Mouse (Mus musculus): ENCODE data around the gene Brca2. TPM values are rescaled to one million over a fixed set of nuclear protein-coding genes. Genes with fewer than 3 reads are reported as not detected.

The Brca2 gene
- polyA plus RNA-seq, 1 experiment from 2014 or later: 9.6 TPM

DNA sequence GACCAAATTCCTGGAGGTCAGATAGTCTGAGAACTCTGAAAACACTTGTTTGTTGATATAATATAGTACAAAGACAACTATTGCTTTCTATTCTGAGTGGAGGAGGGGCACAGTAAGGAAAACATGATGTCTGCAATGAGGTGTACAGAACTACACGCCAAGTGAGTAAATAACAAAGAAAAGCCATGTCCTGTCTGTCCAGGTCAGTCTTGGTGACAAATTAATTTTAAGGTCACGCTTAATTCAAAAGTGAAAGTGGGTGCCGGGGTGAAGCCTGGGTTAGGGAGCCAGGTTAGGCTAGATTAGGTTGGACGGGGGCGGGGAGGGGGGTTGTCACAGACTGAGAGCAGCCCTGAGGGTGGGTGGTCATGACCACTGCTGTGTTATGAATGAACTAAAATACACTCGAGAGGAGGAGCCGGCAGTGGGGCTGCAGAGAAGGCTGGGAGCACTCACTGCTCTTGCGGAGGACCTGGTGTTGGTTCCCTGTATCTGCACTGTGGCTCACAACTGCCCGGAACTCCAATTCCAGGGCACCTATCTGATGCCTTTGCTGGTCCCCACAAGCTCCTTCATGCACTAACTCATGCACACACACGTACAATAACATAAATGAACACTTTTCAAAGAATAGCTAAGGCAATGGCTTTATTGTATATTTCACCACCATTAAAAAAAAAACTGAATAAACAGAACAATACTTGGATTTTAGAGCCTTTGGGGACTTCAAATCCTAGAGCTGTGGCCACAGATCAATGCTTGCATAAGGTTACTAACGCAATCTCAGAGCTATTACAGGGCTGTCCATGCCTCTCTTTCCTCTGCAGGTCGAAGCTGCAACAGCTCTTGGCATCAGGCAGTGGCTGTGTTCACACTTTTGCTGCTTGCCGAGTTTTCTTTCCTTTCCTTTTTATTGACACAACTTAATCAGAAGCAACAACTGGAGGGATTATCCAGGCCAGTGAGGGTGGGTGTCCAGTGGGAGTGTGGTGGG, 77.2 kb downstream of the Brca2 start:
- peaks cover 15% of the 10 kb centered on the region for H3K4me1 ChIP-seq (ENCODE audit: control insufficient read depth, insufficient read depth, low read length)
- 62% methylated on average over 13 of the region's 13 CpGs for WGBS

DNA sequence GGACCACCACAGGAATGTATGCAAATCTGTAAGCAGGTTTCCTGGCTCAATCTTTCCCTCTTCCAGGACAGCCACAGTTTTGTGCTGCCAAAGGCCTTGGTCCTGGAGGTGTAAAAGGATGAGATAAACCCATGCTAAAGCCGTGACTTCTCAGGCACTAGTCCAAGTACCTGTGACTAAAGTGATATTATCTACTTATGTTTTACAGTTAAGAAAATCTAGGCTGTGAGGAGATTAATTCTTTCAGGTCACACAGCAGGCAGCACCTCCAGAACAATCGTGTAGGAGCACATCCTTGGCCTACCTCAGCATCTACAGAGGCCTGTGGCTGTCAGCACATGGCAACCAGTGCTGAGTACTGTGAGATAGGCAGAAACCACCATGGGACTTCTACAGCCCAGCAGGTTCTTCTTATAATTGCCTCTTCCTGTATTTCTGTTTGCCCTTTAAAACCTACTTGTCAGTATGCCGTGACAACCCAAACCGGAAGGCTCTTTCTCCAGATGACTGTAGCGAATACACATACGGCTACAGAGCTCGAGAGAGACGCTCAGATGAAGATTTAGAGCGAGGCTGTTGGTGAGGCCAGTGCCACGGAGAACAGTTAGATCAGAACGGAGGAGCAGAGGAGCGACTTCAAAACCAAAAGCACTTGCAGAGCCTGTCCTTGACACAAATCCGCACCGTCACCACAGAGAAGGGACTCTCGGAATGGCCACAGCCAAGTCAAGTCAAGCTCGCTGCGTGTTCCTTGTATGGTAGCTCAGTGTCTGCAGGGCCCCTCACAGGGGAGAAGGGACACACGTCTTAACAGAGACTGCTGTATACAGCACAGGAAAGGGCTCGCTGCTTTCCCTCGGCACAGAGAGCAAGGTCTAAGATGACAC, 78.4 kb downstream of the Brca2 start:
- Histone ChIP-seq H3K27me3 (ENCODE audit: control insufficient read depth, insufficient read depth, low read depth, low read length) (peaks cover 3% of the 10 kb centered on the region; the same call in 1 of the 2 replicates), H3K36me3 (ENCODE audit: control insufficient read depth, insufficient read depth, low read length) (no peaks in the 10 kb centered on the region), H3K4me2 (ENCODE audit: low read length) (no peak overlapping the region), H3K4me3 (ENCODE audit: low read depth, low read length) (no peak overlapping the region), H3K4me1 (ENCODE audit: control insufficient read depth, insufficient read depth, low read length) (peaks cover 11% of the 10 kb centered on the region), H3K9me3 (replicated peaks; ENCODE audit: control insufficient read depth, low read length, poor library complexity, severe bottlenecking) (no peaks in the 10 kb centered on the region), H3K27ac (ENCODE audit: low read length) (peak overlapping the region; percentile 67), H3K9ac (ENCODE audit: low read depth, low read length) (no peak overlapping the region)
- ATAC-seq: peak; percentile 57; the same call in 1 of the 2 replicates
- WGBS: 70% methylated on average over 20 of the region's 20 CpGs

More for the DNA sequence above, 77.2 kb downstream of the Brca2 start:
- H3K27me3 ChIP-seq (ENCODE audit: control insufficient read depth, insufficient read depth, low read depth, low read length): peaks cover 3% of the 10 kb centered on the region; the same call in 1 of the 2 replicates
- ATAC-seq: no peak
- no peaks in the 10 kb centered on the region for H3K9me3 ChIP-seq (replicated peaks; ENCODE audit: control insufficient read depth, low read length, poor library complexity, severe bottlenecking)
- no peak overlapping the region for H3K4me2 ChIP-seq (ENCODE audit: low read length)
- H3K27ac ChIP-seq (ENCODE audit: low read length): no peak overlapping the region
- no peak overlapping the region for H3K4me3 ChIP-seq (ENCODE audit: low read depth, low read length)
- no peak overlapping the region for H3K9ac ChIP-seq (ENCODE audit: low read depth, low read length)
- no peaks in the 10 kb centered on the region for H3K36me3 ChIP-seq (ENCODE audit: control insufficient read depth, insufficient read depth, low read length)

DNA sequence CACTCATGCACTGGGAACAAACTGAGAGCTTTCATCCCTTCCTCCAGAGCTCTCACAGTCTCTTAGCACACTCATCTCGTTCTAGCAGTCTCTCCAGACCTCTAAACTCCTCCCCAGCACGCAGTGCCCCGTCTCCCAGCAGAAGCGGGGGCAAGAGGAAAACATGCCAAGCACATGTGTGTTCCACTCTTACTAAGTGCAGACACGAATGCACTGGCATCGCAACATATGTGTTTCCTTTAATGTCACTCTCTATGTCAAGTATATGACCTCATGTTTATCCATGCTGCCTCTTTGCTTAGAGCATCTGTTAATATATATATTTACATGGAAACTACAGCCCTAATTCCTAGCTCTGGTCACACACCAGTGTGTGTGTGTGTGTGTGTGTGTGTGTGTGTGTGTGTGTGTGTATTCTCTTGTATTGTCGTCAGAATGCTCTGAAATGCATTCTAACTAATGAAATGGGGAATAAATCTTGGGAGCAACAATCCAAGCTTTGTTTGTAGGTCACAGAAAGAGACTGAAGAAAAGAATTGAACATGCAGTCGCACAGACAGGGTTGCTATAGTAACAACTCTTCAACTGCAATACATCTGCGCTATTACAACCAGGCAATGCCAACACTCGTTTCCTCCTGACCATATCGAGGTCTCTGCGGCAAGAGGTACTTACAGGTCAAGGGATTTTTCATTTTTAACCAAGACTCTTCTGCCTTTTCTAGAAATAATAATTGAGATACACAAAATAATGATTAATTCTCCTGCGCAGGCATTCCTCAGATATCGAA, 79.2 kb downstream of the Brca2 start:
- peak; percentile 69 for ATAC-seq
- no peak overlapping the region for H3K9ac ChIP-seq (ENCODE audit: low read depth, low read length)
- no peak overlapping the region for H3K4me2 ChIP-seq (ENCODE audit: low read length)
- peak overlapping the region; percentile 67 for H3K27ac ChIP-seq (ENCODE audit: low read length)
- 60% methylated on average over 14 of the region's 14 CpGs for WGBS
- H3K36me3 ChIP-seq (ENCODE audit: control insufficient read depth, insufficient read depth, low read length): peaks cover 2% of the 10 kb centered on the region; the same call in 1 of the 2 replicates
- H3K9me3 ChIP-seq (replicated peaks; ENCODE audit: control insufficient read depth, low read length, poor library complexity, severe bottlenecking): no peaks in the 10 kb centered on the region
- no peak overlapping the region for H3K4me3 ChIP-seq (ENCODE audit: low read depth, low read length)
- H3K4me1 ChIP-seq (ENCODE audit: control insufficient read depth, insufficient read depth, low read length): peaks cover 11% of the 10 kb centered on the region
- no peaks in the 10 kb centered on the region for H3K27me3 ChIP-seq (ENCODE audit: control insufficient read depth, insufficient read depth, low read depth, low read length)

DNA sequence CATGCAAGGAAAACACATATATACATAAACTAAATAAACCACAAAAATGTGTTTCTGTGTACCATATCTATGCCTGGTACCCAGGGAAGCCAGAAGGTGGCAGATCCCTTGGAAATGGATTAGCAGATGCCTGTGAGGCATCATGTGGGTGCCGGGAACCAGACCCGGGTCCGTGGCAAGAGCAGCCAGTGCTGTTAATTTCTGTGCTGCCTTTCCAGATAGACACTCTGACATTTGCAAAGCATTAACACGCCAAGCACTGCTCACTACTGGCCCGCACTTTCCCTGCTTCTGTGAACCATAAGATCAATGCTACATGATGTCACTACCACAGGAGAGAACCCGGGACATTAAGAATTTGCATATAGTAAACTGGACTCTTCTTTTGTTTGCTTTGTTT, 83.7 kb downstream of the Brca2 start:
- Histone ChIP-seq H3K36me3 (ENCODE audit: control insufficient read depth, insufficient read depth, low read length) (peaks cover 14% of the 10 kb centered on the region), H3K4me2 (ENCODE audit: low read length) (no peak overlapping the region), H3K4me3 (ENCODE audit: low read depth, low read length) (no peak overlapping the region), H3K4me1 (ENCODE audit: control insufficient read depth, insufficient read depth, low read length) (peaks cover 11% of the 10 kb centered on the region), H3K9me3 (replicated peaks; ENCODE audit: control insufficient read depth, low read length, poor library complexity, severe bottlenecking) (no peaks in the 10 kb centered on the region), H3K27me3 (ENCODE audit: control insufficient read depth, insufficient read depth, low read depth, low read length) (no peaks in the 10 kb centered on the region), H3K27ac (ENCODE audit: low read length) (no peak overlapping the region), H3K9ac (ENCODE audit: low read depth, low read length) (no peak overlapping the region)
- WGBS: 94% methylated on average over 6 of the region's 6 CpGs
- ATAC-seq: no peak

DNA sequence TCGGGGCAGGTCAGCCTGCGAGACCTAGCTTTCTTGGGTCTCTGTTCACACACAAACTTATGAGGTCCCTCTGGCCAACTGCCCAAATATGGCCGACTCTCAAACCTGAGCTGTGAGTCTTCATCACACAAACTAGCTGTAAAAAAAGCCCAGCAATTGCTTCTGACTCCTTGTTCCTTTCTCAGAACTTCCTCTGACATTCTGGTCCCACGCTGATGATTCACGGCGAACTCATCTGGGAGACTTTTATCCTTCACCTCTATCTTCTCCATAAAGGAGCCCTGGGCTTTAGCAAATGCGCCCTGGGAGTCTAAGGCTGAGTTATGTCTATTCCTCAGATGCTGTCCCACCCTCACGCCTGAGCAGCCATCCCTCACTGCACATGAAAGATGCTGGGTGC, 85.2 kb downstream of the Brca2 start:
- Histone ChIP-seq H3K27ac (ENCODE audit: low read length) (no peak overlapping the region), H3K9ac (ENCODE audit: low read depth, low read length) (no peak overlapping the region), H3K27me3 (ENCODE audit: control insufficient read depth, insufficient read depth, low read depth, low read length) (no peaks in the 10 kb centered on the region), H3K4me3 (ENCODE audit: low read depth, low read length) (no peak overlapping the region), H3K9me3 (replicated peaks; ENCODE audit: control insufficient read depth, low read length, poor library complexity, severe bottlenecking) (no peaks in the 10 kb centered on the region), H3K4me1 (ENCODE audit: control insufficient read depth, insufficient read depth, low read length) (no peaks in the 10 kb centered on the region), H3K36me3 (ENCODE audit: control insufficient read depth, insufficient read depth, low read length) (peaks cover 14% of the 10 kb centered on the region), H3K4me2 (ENCODE audit: low read length) (no peak overlapping the region)
- ATAC-seq: no peak
- WGBS: 96% methylated on average over 8 of the region's 8 CpGs

DNA sequence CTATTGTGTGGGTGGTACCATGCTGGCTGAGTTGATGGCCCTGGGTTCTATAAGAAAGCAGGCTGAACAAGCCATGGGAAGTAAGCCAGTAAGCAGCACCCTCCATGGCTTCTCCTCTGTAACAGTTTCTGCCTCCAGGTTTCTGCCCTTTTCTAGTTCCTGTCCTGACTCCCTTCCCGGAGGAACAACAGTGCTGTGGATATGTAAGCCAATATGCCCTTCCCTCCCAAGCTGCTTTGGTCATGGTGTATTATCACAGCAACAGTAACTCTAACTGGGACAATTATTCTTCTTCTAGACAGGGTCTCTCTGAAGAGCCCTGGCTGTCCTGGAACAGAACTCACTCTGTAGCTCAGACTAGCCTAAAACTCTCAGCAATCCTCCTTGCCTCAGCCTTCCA, 88.7 kb downstream of the Brca2 start:
- no peak for ATAC-seq
- no peaks in the 10 kb centered on the region for H3K27me3 ChIP-seq (ENCODE audit: control insufficient read depth, insufficient read depth, low read depth, low read length)
- no peak overlapping the region for H3K4me2 ChIP-seq (ENCODE audit: low read length)
- no peak overlapping the region for H3K4me3 ChIP-seq (ENCODE audit: low read depth, low read length)
- no peak overlapping the region for H3K27ac ChIP-seq (ENCODE audit: low read length)
- H3K9me3 ChIP-seq (replicated peaks; ENCODE audit: control insufficient read depth, low read length, poor library complexity, severe bottlenecking): no peaks in the 10 kb centered on the region
- no peak overlapping the region for H3K9ac ChIP-seq (ENCODE audit: low read depth, low read length)
- WGBS: 87% methylated on average over 1 of the region's 1 CpGs
- peaks cover 14% of the 10 kb centered on the region for H3K36me3 ChIP-seq (ENCODE audit: control insufficient read depth, insufficient read depth, low read length)
- no peaks in the 10 kb centered on the region for H3K4me1 ChIP-seq (ENCODE audit: control insufficient read depth, insufficient read depth, low read length)

- 89% methylated on average over 12 of the region's 12 CpGs for WGBS
- no peak for ATAC-seq
Measured at GRCm38 (mm10) chr5:150611697-150612096, 89.3 kb downstream of the Brca2 start.

DNA sequence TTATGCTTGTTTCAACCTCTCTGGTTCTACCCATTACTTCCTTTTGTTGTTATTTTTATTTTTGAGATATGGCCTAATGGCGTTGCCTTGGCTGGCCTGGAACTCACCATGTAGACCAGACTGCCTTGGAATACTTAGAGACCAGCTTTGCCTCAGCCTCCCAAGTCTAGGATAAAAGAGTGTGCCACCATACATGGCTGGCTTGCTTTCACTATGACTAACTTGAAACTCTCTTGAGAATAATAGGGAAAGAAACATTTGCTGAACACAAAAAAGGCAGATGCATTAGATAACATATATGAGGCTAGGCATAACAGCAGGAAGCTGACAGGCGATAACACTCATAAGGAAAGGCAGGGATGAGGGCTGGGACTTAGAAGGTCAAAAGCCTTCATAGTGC, 91.6 kb downstream of the Brca2 start:
- H3K9me3 ChIP-seq (replicated peaks; ENCODE audit: control insufficient read depth, low read length, poor library complexity, severe bottlenecking): no peaks in the 10 kb centered on the region
- no peaks in the 10 kb centered on the region; the same call in 1 of the 2 replicates for H3K36me3 ChIP-seq (ENCODE audit: control insufficient read depth, insufficient read depth, low read length)
- no peaks in the 10 kb centered on the region for H3K4me1 ChIP-seq (ENCODE audit: control insufficient read depth, insufficient read depth, low read length)
- H3K4me2 ChIP-seq (ENCODE audit: low read length): no peak overlapping the region
- H3K9ac ChIP-seq (ENCODE audit: low read depth, low read length): no peak overlapping the region
- no peak overlapping the region for H3K4me3 ChIP-seq (ENCODE audit: low read depth, low read length)
- ATAC-seq: no peak
- 95% methylated on average over 2 of the region's 2 CpGs for WGBS
- no peak overlapping the region for H3K27ac ChIP-seq (ENCODE audit: low read length)
- no peaks in the 10 kb centered on the region for H3K27me3 ChIP-seq (ENCODE audit: control insufficient read depth, insufficient read depth, low read depth, low read length)

More at GRCm38 (mm10) chr5:150611697-150612096, 89.3 kb downstream of the Brca2 start:
- Histone ChIP-seq H3K9ac (ENCODE audit: low read depth, low read length) (no peak overlapping the region), H3K4me1 (ENCODE audit: control insufficient read depth, insufficient read depth, low read length) (no peaks in the 10 kb centered on the region), H3K4me3 (ENCODE audit: low read depth, low read length) (no peak overlapping the region), H3K27ac (ENCODE audit: low read length) (no peak overlapping the region), H3K4me2 (ENCODE audit: low read length) (no peak overlapping the region), H3K27me3 (ENCODE audit: control insufficient read depth, insufficient read depth, low read depth, low read length) (no peaks in the 10 kb centered on the region), H3K9me3 (replicated peaks; ENCODE audit: control insufficient read depth, low read length, poor library complexity, severe bottlenecking) (no peaks in the 10 kb centered on the region), H3K36me3 (ENCODE audit: control insufficient read depth, insufficient read depth, low read length) (peaks cover 12% of the 10 kb centered on the region)
